Mouse (Mus musculus) left cerebral cortex, adult 6 months (tissue): Measurements from ENCODE around the gene Rcc1. TPM values are rescaled to one million over a fixed set of nuclear protein-coding genes. Genes with fewer than 3 reads are reported as not detected.

ENCODE experiments used
- long read RNA-seq, 2 experiments: library from polyadenylated mRNA; unstranded; transcript quantifications; one replicate each; pipeline ENCODE4 v2.0.0; 2019 to 2020
- polyA plus RNA-seq: library from polyadenylated mRNA; unstranded; fragments of <200 nt; fragmentation: Nextera tagmentation; gene quantifications from 2 replicates; pipeline ENCODE4 v1.2.3, GENCODE M21; 2021

The Rcc1 gene
- 6.4 and 7.5 TPM in 2 replicates for polyA plus RNA-seq
- long read RNA-seq, experiment 1, transcript Rcc1-201 (11 exons, 2,278 nt) = minor isoform, 5 of 65 reads
- long read RNA-seq, experiment 1, transcript Rcc1-202 (10 exons, 2,285 nt) = major isoform, 36 of 65 reads
- long read RNA-seq, experiment 1, partial matches to known transcripts = 1 of 65 reads
- long read RNA-seq, experiment 1, other reads (novel, unspliced or antisense) = 23 of 65 reads
- long read RNA-seq, experiment 2, transcript Rcc1-202 (10 exons, 2,285 nt) = major isoform, 5 of 12 reads
- long read RNA-seq, experiment 2, partial matches to known transcripts = 1 of 12 reads
- long read RNA-seq, experiment 2, other reads (novel, unspliced or antisense) = 5 of 12 reads

DNA sequence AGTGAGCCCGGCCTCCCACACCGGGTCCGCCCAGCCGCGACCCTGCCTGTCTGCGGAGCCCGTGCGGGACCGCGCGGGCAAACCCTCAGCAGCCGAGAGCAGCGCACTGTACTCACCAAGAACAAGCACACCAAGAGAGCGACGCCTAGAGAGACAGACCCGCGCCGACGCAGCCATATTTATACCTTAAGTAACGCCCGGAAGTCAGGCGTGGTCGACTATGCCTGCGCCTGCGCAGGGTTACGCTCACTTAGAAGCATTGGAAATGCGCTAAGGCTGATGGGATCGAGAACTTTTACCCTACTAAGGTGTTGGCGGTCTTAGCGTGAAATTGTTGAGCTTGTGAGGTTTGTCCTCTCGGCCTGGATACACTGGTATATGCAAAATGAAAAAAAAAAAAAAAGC lies at the start of gene Rcc1:
Rcc1 (minus strand) TSS at position 125 of the 405 bp plus-strand sequence.

DNA sequence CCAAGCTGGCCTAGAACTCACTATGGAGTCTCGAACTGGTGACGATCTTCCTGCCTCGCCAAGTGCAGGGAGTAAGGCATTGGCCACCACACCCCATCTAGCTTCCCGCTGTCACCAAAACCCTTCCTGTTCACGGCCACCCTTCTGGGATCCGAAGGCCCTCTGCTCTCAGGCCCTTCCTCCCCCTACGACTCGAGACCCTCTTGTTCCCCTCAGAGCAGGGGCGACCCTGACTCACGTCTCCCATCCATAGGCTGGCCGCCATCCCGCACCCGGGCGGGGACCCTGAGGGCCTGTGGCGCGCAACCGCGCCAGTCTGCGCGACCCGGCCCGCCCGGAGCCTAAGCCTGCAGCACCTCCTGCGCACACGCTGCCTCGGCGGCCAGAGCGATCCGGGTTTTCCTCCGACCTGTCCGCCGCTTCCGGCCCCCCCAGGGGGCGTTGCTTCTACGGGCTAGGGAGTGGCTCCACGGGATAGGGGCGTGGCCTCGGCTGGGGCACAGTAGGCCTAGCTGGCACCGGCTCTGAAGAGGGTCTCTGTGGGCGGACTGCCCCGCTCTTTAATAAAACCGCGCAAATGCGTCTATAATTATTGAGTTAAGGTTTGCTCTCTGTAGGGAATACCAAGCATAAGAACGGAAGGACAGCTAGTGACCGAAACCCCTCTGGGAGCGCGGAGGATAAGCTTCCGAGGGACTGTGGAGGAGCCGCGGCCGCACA lies 24.1 kb downstream of the Rcc1 start, which contains the start of gene Trnau1ap:
Trnau1ap (minus strand) TSS at position 424 of the 720 bp plus-strand sequence.

DNA sequence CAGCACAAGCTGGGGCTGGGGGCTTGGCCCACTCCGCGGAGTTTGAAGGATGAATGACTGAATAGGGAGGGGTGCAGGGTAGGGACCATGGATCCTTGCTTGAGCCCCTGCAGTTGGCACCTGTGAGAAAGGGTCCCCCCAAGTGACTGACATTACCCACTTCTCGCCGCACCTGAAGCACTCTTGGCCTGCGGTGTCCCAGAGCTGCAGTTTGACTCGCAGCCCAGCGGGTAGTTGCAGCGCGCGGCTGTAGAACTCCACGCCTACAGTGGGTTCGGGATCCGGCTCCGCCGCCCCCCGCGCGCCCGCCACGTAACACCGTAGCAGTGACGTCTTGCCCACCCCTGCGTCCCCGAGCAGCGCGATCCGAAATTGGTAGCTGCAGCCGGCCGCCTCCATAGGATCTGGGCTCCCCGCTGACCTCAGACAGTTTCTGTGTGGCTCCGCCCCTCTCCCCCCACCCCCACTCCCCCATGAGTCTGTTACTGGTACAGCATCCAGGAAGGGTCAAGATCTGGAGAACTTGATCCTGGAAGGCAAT lies 50.4 kb downstream of the Rcc1 start, which contains the start of gene Rab42:
Rab42 (minus strand) TSS at position 447 of the 541 bp plus-strand sequence.

Other genes with a start within 250 kb of the Rcc1 start
- gene Oprd1, start 209.1 kb downstream of the Rcc1 start, polyA plus RNA-seq = 1.4 and 2.2 TPM in 2 replicates
- gene Ythdf2, start 141.3 kb downstream of the Rcc1 start, polyA plus RNA-seq = 39.7 and 47.6 TPM in 2 replicates
- gene Gmeb1, start 92.0 kb downstream of the Rcc1 start, polyA plus RNA-seq = 8.7 and 17.9 TPM in 2 replicates
- 29.4 and 31.9 TPM in 2 replicates for gene Taf12, start 79.2 kb downstream of the Rcc1 start, polyA plus RNA-seq
- gene Rab42, start 50.2 kb downstream of the Rcc1 start, polyA plus RNA-seq = 7.7 and 7.9 TPM in 2 replicates
- gene Trnau1ap, start 24.1 kb downstream of the Rcc1 start, polyA plus RNA-seq = 47.1 and 59.3 TPM in 2 replicates
- gene Phactr4, start 68.9 kb upstream of the Rcc1 start, polyA plus RNA-seq = 1.5 and 3.7 TPM in 2 replicates
- 4.9 and 6.2 TPM in 2 replicates for gene Med18, start 110.3 kb upstream of the Rcc1 start, polyA plus RNA-seq
- gene Sesn2, start 156.9 kb upstream of the Rcc1 start, polyA plus RNA-seq = 6.4 and 6.9 TPM in 2 replicates
- gene Atpif1, start 180.1 kb upstream of the Rcc1 start, polyA plus RNA-seq = 1,769 and 1,771 TPM in 2 replicates
- 105 and 106 TPM in 2 replicates for gene Dnajc8, start 181.9 kb upstream of the Rcc1 start, polyA plus RNA-seq
- gene Ptafr, start 210.5 kb upstream of the Rcc1 start, polyA plus RNA-seq = 3.0 and 3.7 TPM in 2 replicates